Mouse (Mus musculus): ENCODE data around the gene Pde9a.
A peak's percentile ranks its signal among the peaks of the same experiment; 100 is the strongest.

Pde9a gene

GRCm38 (mm10) chr17:31386766-31387275, 811 bp downstream of the Pde9a start:
- DNase-seq (ENCODE audit: low read depth), result peak; percentile 24

- DNase-seq (ENCODE audit: low read depth), result no peak
Observed at GRCm38 (mm10) chr17:31389432-31390050, 3.5 kb downstream of the Pde9a start.

- DNase-seq (ENCODE audit: low read depth), result no peak
Observed at GRCm38 (mm10) chr17:31391462-31391861, 5.5 kb downstream of the Pde9a start.

GRCm38 (mm10) chr17:31392041-31392440, 6.0 kb downstream of the Pde9a start:
- no peak for DNase-seq (ENCODE audit: low read depth)

DNA sequence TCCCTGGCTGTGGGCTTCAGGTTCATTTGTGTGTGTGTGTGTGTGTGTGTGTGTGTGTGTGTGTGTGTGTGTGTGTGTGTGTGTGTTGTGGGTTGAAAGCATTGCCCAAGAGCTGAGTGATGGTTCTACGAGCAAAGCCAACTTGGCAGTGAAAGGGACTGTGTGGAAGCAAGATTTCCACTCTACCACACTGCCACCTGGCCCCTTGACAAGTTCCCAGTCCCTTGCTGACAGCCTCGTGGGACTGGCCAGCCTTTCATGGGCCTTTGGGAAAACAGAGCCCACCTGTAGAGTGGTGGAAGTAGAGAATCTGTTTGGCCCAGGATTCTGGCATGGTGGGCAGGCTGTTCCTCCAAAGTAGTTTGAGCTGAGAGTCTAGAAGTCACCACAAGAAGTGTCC, 7.8 kb downstream of the Pde9a start:
- DNase-seq (ENCODE audit: low read depth), result no peak

- no peak for DNase-seq (ENCODE audit: low read depth)
Observed at GRCm38 (mm10) chr17:31400294-31400693, 14.3 kb downstream of the Pde9a start.

- DNase-seq (ENCODE audit: low read depth), result no peak
Observed at GRCm38 (mm10) chr17:31401160-31401559, 15.2 kb downstream of the Pde9a start.

DNA sequence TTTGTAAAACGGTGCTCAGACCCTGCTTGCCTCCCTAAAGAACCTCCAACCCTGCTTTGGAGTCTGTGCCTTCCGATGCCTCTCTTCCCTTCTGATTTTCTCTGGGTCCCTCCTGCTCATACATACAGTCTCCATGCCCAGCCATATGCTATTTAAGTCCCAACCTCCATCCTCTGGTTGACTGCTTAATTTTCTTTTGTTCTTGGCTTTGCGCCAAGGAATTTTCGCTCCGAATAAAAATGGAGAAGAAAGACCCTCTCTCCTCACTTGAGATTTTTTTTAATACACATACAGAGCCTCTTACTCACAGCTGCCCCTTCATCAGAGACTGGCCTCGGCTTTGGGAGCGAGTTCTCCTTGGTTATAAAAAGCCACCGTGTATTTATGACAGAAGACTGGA, 16.7 kb downstream of the Pde9a start:
- DNase-seq (ENCODE audit: low read depth), result no peak

DNA sequence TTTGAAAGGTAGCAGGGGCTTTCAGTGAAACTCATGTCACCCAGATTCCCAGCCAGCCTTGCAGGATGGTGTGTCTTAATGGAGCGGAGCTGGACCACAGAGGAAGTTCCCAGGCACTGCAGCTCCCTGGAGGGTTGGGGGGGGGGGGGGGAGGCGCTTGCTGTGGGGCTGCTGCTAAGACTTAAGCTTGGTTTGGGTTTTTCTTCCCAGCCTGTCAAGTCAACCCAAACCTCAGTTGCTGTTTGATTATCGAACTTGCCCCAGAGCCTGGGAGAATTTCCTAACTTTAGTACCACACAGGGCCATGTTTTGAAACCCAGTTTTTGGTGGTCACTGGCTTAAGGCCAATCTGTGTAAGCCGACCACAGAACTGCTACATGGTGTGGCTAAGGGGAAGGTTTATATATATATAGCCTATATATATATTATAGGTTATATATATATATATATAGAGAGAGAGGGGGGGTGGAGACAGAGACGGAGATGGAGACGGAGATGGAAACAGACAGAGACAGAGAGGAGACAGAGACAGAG, 19.8 kb downstream of the Pde9a start:
- DNase-seq (ENCODE audit: low read depth), result no peak

DNA sequence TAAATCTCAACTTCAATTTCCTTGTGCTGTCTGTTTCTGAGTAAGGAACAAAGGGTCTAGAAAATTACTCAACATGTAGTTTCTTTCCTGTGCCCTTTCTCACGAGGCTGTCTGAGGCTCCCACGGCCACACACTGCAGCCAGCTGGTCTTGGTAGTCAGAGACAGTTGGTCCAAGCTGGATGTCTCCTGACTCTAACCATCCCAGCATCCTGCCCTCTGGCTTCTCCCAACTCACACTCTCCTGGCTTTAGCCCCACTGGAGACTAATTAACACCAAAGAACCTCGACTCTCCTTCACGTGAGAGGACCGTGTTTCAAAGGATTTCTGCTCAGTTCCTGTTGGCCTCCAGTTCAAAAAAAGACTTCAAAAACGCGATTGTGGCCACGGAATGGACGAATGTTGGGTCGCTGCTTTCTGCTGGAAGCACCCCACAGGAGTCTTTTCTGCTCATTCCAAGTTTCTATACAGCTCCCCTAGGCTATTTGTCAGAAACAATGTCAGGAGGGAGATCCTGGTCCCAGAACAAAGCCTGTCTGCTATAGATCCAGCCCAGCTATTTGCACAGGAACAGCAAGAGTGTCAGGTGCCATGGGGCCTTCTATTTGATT, 23.8 kb downstream of the Pde9a start:
- DNase-seq (ENCODE audit: low read depth), result no peak

DNA sequence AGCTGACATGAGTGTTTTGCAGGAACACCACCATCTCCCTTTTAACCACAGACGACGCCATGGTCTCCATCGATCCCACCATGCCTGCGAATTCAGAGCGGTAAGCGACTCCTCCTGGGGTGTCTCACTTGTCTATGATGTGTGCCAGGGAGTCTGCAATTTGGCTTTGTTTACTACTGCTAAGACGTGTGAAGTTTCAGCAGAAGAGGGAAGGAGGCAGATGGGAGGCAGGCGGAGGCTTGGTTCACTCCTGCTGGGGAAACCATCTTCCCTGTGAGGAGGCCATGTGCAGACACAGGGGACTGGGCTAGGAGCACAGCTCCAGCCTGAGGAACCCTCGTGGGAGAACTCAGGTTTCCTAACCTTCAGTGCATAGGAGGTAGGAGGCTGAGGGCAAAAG, 29.2 kb downstream of the Pde9a start:
- no peak for DNase-seq (ENCODE audit: low read depth)

- no peak for DNase-seq (ENCODE audit: low read depth)
Observed at GRCm38 (mm10) chr17:31418804-31419597, 33.0 kb downstream of the Pde9a start.

DNA sequence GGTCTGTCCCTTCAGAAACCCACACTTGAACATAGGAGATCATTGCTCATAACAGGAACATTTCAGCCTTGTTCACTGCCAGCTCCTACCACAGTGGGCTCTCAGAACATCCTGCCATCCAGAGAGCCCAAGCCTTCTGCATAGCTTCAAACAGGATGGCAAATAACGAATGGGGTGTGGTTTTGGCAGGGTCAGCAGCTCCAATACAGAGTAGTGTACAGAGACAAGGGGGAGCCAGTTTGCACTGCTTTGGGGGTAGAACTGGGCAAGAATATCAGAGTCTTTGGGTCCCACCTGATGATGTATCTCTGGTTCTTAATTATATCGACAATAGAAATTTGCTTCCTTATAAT, 33.6 kb downstream of the Pde9a start:
- no peak for DNase-seq (ENCODE audit: low read depth)

DNA sequence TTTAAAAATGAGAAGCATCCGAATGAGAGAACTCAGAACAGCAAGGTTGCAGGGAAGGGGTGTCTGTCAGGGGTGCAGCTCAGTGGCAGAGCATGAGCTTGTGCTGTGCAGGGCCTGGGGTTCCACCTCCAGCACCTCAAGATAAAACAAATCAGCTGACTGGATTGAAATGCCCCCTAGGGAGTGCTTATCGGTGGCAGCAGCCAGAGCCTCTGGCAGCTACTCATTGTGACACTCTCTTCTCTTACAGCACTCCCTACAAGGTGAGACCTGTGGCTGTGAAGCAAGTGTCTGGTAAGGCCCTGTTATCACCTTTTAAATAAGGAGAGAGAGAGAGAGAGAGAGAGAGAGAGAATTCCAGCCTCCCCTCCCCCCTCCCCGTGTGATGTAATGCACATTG, 34.0 kb downstream of the Pde9a start:
- no peak for DNase-seq (ENCODE audit: low read depth)

GRCm38 (mm10) chr17:31420658-31421057, 34.6 kb downstream of the Pde9a start:
- no peak for DNase-seq (ENCODE audit: low read depth)

GRCm38 (mm10) chr17:31422381-31422780, 36.4 kb downstream of the Pde9a start:
- no peak for DNase-seq (ENCODE audit: low read depth)

DNA sequence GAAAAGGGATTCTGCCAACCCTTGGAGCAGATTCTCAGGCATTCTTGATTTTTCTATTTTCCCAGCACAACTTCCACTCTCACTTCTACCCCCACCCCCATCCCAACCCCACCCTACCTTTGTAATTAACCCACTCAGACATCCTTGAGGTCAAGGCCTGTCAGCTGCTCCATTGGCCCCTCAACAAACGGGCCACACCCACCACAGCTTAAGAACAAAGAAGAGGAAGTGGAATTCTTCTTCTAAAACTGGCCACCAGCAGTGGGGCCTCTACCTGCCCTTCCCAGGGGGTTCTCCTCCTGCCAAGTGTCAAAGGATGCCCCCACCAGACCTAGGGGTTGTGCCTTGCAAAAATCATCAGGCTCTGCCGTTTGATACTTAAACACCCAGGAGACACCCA, 37.0 kb downstream of the Pde9a start:
- no peak for DNase-seq (ENCODE audit: low read depth)

- no peak for DNase-seq (ENCODE audit: low read depth)
Observed at GRCm38 (mm10) chr17:31424358-31424757, 38.3 kb downstream of the Pde9a start.

DNA sequence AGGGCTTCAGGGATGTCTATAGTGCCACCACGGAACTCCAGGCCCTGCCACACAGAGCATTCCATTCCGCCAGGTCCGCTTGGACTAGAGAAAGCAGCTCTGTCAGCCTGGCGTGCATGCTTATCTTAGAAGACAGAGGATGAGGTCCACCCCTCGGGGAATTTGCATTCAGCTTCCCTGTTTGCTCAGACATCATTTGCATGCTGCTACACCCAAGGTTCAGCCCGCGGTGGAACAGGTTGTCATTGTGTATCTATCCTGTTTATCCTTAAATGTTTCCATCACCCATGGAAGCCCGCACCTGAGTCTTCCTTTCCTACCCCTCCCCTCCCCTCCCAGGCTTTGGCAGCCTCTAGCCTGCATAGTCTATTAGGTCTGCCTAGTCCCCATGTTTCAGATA, 38.8 kb downstream of the Pde9a start:
- no peak for DNase-seq (ENCODE audit: low read depth)

- DNase-seq (ENCODE audit: low read depth), result no peak
Observed at GRCm38 (mm10) chr17:31425827-31426698, 40.1 kb downstream of the Pde9a start.

GRCm38 (mm10) chr17:31429402-31429801, 43.4 kb downstream of the Pde9a start:
- DNase-seq (ENCODE audit: low read depth), result peak; percentile 54

DNA sequence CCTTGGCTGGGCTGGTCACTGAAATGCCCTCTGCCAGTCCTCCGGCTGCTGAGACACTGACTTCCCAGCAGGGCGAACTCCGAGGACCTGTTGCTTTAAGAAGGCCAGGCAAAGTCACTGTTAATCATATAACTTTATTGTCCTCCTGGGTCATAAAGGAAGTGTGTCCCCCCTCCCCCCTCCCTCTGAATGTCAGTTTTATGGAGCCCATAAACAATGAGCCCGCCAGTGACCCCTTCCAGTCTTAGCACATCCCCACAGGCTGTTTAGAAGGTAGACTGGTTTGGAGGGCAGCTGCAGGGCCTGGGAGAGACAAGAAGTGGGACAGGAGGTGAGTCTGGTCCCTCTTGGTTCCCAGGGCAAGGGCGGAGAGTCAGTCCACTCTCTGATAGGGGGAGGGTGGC, 46.9 kb downstream of the Pde9a start:
- no peak for DNase-seq (ENCODE audit: low read depth)

All from naive thymus-derived CD4-positive, alpha-beta T cell, adult 2 months (primary cell).